In genomic region chr9:64939281-64939680, GRCm38 (mm10) we compare ENCODE assay signal across 20 mouse cellular contexts. TPM values are rescaled to one million over a fixed set of nuclear protein-coding genes. Genes with fewer than 3 reads are reported as not detected.
DNase-seq lines count a peak whose midpoint lies in the region; ATAC-seq lines count a peak whose summit lies in the region.
"Had no signal": no experiment of that assay in that cellular context is flagged by ENCODE, and none has a peak within 500 bp of the region (broad histone marks: within the 10 kb centered on the region; RNA-seq: fewer than 3 reads in every experiment).

No protein-coding gene starts in this region.

- intact Hi-C loops in heart, postnatal 25 days (cut with DNase I): loop anchor here (5.0 to 10.0 kb wide), 3 partner anchors 77 to 594 kb away; partner anchors contain the start of gene Dis3l

- peak overlapping the region; percentile 36; the same call in 1 of the 2 replicates for H3K27ac ChIP-seq in heart, embryonic 10.5 days
- H3K27ac ChIP-seq in liver, embryonic 13.5 days: peak overlapping the region; percentile 78
- H3K27ac ChIP-seq: forebrain, embryonic 15.5 days; hindbrain, embryonic 14.5 days; limb, embryonic 10.5 days had no signal

- peaks cover 47% of the 10 kb centered on the region for H3K4me1 ChIP-seq in heart, embryonic 10.5 days
- H3K4me1 ChIP-seq in megakaryocyte, embryonic 14.5 days: peaks cover 74% of the 10 kb centered on the region
- peaks cover 59% of the 10 kb centered on the region for H3K4me1 ChIP-seq in liver, embryonic 13.5 days (replicated peaks)
- H3K4me1 ChIP-seq: forebrain, embryonic 15.5 days had no signal

- H3K4me3 ChIP-seq in heart, embryonic 10.5 days: no peak overlapping the region
- H3K4me3 ChIP-seq in megakaryocyte, embryonic 14.5 days (replicated peaks): peak overlapping the region; percentile 90
- H3K4me3 ChIP-seq in liver, embryonic 13.5 days (replicated peaks): peak overlapping the region; percentile 27
- H3K4me3 ChIP-seq: forebrain, embryonic 15.5 days; limb, embryonic 10.5 days had no signal

- H3K9ac ChIP-seq in liver, embryonic 13.5 days: peak overlapping the region; percentile 64
- H3K9ac ChIP-seq: forebrain, embryonic 15.5 days; hindbrain, embryonic 14.5 days had no signal

- no peak for DNase-seq in heart, embryonic 10.5 days (ENCODE audit: low spot score)
- DNase-seq in heart, postnatal 25 days (ENCODE audit: low spot score): no peak
- DNase-seq in liver, embryonic 13.5 days: no peak
- no peak for DNase-seq in cerebellum, adult 8-10 months
- no peak for DNase-seq in kidney, postnatal 10 days
- DNase-seq: adrenal gland, postnatal 25 days; cerebellum, adult 11 months; cerebellum, postnatal 14 days; gastrocnemius, postnatal 36 days; heart, postnatal 14 days; kidney, adult 9 months; lung, adult 2 months; right cerebral cortex, postnatal 25 days had no signal

- 50% methylated on average over 4 of the region's 4 CpGs for WGBS in heart, embryonic 10.5 days
- 29% methylated on average over 4 of the region's 4 CpGs for WGBS in liver, embryonic 13.5 days (ENCODE audit: insufficient replicate concordance)

- H3K36me3 ChIP-seq in heart, embryonic 10.5 days: no peaks in the 10 kb centered on the region
- peaks cover 13% of the 10 kb centered on the region for H3K36me3 ChIP-seq in megakaryocyte, embryonic 14.5 days (replicated peaks; ENCODE audit: low read length)
- no peaks in the 10 kb centered on the region for H3K36me3 ChIP-seq in liver, embryonic 13.5 days
- H3K36me3 ChIP-seq: forebrain, embryonic 15.5 days; limb, embryonic 10.5 days had no signal

- peak overlapping the region; percentile 63 for H3K4me2 ChIP-seq in liver, embryonic 13.5 days
- H3K4me2 ChIP-seq: forebrain, embryonic 15.5 days; hindbrain, embryonic 14.5 days had no signal

- peaks cover 18% of the 10 kb centered on the region for H3K27me3 ChIP-seq in heart, embryonic 10.5 days (ENCODE audit: insufficient read depth, poor library complexity, severe bottlenecking)
- H3K27me3 ChIP-seq in megakaryocyte, embryonic 14.5 days (replicated peaks): no peaks in the 10 kb centered on the region
- H3K27me3 ChIP-seq in liver, embryonic 13.5 days: peaks cover 15% of the 10 kb centered on the region
- H3K27me3 ChIP-seq: forebrain, embryonic 15.5 days had no signal

- H3K9me3 ChIP-seq in heart, embryonic 10.5 days: no peaks in the 10 kb centered on the region
- H3K9me3 ChIP-seq in megakaryocyte, embryonic 14.5 days: no peaks in the 10 kb centered on the region
- no peaks in the 10 kb centered on the region for H3K9me3 ChIP-seq in liver, embryonic 13.5 days (replicated peaks)
- H3K9me3 ChIP-seq: forebrain, embryonic 15.5 days; limb, embryonic 10.5 days had no signal

- no peak for ATAC-seq in megakaryocyte, adult 5-6 weeks (ENCODE audit: poor library complexity, severe bottlenecking)
- ATAC-seq in liver, embryonic 13.5 days (ENCODE audit: low read depth): no peak
- ATAC-seq: activated CD4-positive, CD25-positive, alpha-beta regulatory T cell, adult 4 months; forebrain, embryonic 15.5 days; midbrain, embryonic 16.5 days had no signal

RNA-seq across cellular contexts. Expression of gene Slc24a1, which starts 12.1 kb away (rescaled TPM):
- polyA plus RNA-seq in heart, embryonic 10.5 days (2016; fragmentation: Nextera tagmentation; extraction: Ambion mirVana): 0.08 and 0.09 TPM in 2 replicates
- total RNA-seq in heart, postnatal 25 days (2021): under 1 TPM; 0.08 to 0.10 TPM
- polyA plus RNA-seq in megakaryocyte, embryonic 14.5 days (2012; ENCODE audit: insufficient read depth, low replicate concordance): 0.85 TPM in 1 of 2 replicates, not detected in the other
- not detected in 2 replicates for total RNA-seq in megakaryocyte, adult 5-6 weeks (2015)
- total RNA-seq in megakaryocyte, adult 5-6 weeks (2017): not detected in 2 replicates
- polyA plus RNA-seq in liver, embryonic 13.5 days (2015; fragmentation: Nextera tagmentation; extraction: Ambion mirVana): 0.06 and 0.08 TPM in 2 replicates
- total RNA-seq: adrenal gland, postnatal 25 days had no signal

RNA-seq across cellular contexts. Expression of gene Ints14, which starts 21.4 kb away (rescaled TPM):
- polyA plus RNA-seq in heart, embryonic 10.5 days (2016; fragmentation: Nextera tagmentation; extraction: Ambion mirVana): 55.4 and 58.3 TPM in 2 replicates
- 10 to 100 TPM; 16.1 to 16.4 TPM for total RNA-seq in heart, postnatal 25 days (2021)
- 37.0 and 41.7 TPM in 2 replicates for polyA plus RNA-seq in megakaryocyte, embryonic 14.5 days (2012; ENCODE audit: insufficient read depth, low replicate concordance)
- total RNA-seq in megakaryocyte, adult 5-6 weeks (2015): 21.5 and 25.4 TPM in 2 replicates
- total RNA-seq in megakaryocyte, adult 5-6 weeks (2017): 20.7 and 24.0 TPM in 2 replicates
- polyA plus RNA-seq in liver, embryonic 13.5 days (2015; fragmentation: Nextera tagmentation; extraction: Ambion mirVana): 29.9 and 34.9 TPM in 2 replicates
